Mouse (Mus musculus): ENCODE measurements around the gene Trim31.

The Trim31 gene

GRCm38 (mm10) chr17:36897552-36898205 lies at the start of gene Trim31:
Gene Trim31, plus strand, starts transcription at chr17:36898118.
- 80% methylated on average over 6 of the region's 6 CpGs for WGBS

- 74% methylated on average over 5 of the region's 5 CpGs for WGBS
Observed at GRCm38 (mm10) chr17:36848911-36849310, 49.0 kb upstream of the Trim31 start.

GRCm38 (mm10) chr17:36849992-36850391 lies 47.9 kb upstream of the Trim31 start:
- WGBS: 84% methylated on average over 2 of the region's 2 CpGs

DNA sequence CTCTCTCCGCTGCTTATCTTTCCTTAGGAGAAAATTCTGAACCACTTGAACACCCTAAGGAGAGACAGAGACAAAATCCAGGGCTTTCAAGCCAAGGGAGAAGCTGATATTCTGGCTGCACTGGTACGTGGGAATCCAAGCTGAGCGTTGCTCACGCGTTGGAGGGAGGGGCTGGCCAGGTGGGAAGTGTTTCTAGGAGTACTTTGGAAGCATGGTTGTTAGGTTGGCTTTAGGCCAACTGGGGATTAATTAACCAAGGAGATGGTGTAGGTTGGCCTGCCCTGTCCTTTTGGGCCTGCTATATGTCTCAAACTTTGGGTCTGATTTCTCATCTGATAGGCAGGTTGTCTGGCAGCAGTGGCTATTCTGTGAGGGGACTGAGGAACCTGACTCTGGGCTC lies 46.7 kb upstream of the Trim31 start:
- WGBS: 74% methylated on average over 5 of the region's 5 CpGs

- WGBS: 94% methylated on average over 5 of the region's 5 CpGs
Observed at GRCm38 (mm10) chr17:36851627-36852026, 46.3 kb upstream of the Trim31 start.

DNA sequence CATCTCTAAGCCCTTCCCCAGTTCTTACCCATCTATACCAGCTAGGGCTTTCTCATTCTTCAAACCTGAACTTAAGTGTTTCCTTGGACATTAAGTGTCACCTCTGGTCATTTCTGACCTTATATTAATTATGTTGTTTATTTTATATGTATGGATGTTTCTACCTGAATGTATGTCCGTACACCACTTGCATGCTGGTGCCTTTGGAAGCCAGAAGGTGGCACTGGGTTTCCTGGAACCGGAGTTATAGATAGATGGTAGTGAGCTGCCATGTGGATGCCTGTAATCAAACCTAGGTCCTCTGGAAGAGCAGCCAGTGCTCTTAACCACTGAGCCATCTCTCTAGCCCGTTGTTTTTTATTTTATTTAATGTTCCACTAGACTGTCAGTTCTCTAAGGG lies 42.4 kb upstream of the Trim31 start:
- WGBS: 96% methylated on average over 3 of the region's 3 CpGs

DNA sequence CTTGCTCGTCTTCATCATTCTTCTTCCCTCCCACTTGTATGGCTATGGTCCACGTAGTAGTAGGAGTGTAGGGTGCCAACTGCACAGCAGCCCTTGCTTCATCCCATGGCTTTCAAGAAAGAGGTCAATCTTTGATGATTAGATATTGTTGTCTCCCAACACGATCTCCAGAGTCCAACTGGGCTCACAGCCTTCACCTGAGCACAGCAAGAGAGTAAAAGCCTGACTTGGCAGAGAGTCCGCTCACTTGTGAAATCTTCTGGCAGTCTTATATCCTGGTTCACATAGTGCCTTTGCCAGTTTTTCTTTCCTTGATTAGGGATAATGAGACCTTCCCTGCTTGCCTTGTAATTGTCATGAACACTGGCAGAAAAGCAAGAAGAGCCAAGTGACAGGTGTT lies 41.7 kb upstream of the Trim31 start:
- 84% methylated on average over 4 of the region's 4 CpGs for WGBS

GRCm38 (mm10) chr17:36858181-36858580 lies 39.7 kb upstream of the Trim31 start:
- 91% methylated on average over 3 of the region's 3 CpGs for WGBS

- 53% methylated on average over 2 of the region's 2 CpGs for WGBS
Observed at GRCm38 (mm10) chr17:36861680-36862079, 36.2 kb upstream of the Trim31 start.

- WGBS: 12% methylated on average over 29 of the region's 29 CpGs
Observed at GRCm38 (mm10) chr17:36866719-36867527, 31.0 kb upstream of the Trim31 start, which contains the start of gene Trim15. Gene Trim15, minus strand, starts transcription at chr17:36867210.

DNA sequence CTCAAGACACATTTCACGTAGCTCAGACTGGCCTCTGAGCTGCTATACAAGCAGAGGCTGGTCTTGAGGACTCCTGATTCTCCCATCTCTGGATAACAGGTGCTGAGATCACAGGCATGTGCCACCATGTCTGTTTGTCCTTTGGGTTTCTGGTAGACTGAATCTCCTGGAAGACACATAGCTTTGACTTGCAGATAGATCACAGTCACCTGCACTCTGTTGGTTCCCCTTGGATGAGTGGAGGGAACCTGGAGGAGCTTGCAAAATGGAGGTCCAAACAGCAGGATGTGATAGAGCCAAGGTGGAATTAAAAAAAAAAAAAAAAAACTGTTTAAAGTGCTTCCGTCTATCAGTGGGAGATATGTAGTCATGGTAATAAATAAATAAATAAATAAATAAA lies 29.1 kb upstream of the Trim31 start:
- 94% methylated on average over 2 of the region's 2 CpGs for WGBS

- WGBS: 68% methylated on average over 4 of the region's 4 CpGs
Observed at GRCm38 (mm10) chr17:36869284-36869954, 28.5 kb upstream of the Trim31 start, which contains the start of gene Trim10. Gene Trim10, plus strand, starts transcription at chr17:36869574.

DNA sequence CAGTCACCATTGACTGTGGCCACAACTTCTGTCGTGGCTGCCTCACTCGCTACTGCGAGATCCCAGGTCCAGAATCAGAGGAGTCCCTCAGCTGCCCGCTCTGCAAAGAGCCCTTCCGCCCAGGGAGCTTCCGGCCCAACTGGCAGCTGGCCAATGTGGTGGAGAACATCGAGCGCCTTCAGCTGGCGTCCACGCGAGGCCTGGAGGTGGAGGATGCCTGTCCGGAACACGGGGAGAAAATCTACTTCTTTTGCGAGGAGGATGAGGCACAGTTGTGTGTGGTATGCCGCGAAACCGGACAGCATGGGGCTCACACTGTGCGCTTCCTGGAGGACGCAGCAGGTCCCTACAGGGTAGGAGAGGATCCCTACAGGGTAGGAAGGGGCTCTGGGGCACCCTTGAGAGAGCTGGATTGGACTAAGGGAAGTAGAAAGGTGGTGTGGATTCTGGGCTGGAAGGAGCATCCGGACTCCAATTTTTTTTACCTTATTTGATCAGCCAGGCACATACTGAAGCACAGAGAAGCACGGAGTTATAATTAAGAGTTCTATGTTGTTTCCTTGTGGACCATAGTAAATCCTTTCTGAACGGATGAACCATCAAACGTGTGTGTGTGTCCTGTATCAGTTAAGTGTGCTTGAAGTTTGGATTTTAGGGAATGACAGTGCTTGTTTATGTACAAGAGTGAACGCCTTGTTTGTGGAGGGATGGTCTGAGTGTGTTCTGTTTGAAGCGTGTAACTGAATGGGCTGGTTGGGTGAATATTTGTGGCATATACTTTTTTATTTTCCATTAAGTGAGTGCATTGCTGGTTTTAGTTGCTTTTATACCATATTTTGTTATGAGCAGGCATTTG lies 27.7 kb upstream of the Trim31 start:
- 70% methylated on average over 25 of the region's 25 CpGs for WGBS

DNA sequence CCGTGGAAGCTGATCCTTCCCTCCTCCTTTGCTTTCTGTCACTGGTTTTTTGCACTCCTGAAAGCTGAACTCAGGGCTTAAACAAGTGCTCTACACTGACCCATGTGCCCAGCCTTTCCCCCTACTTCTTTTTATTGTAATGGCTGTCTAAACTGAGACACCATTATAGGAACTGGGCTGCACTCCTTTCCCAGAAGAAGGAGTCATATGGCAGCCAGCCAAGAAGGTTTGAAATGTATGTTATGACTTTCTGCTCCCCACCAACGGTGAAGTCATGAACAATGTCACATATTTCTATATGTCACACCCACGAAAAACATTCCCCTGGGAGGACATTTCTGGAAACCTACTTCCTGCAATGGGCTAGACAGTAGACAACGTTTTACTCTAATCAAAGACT lies 23.3 kb upstream of the Trim31 start:
- WGBS: 65% methylated on average over 4 of the region's 4 CpGs

DNA sequence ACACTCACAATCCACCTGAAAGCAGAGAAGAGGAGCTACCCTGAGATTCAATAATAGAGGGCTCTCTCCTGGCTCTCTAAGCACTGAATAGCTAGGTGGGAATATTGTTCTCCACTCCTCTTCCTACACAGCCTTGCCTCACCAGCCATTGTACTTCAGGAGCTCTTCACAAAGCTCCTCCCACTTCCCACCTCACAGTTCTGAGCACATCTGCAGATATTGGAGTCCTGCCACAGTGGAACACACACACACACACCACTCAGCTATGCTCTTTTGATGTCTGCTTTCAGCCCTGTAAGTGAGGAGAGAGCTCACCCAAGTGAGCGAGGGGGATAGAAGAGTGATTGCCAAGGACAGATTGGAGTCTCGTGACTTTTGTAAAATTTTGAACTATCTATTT lies 14.6 kb upstream of the Trim31 start:
- WGBS: 64% methylated on average over 2 of the region's 2 CpGs

DNA sequence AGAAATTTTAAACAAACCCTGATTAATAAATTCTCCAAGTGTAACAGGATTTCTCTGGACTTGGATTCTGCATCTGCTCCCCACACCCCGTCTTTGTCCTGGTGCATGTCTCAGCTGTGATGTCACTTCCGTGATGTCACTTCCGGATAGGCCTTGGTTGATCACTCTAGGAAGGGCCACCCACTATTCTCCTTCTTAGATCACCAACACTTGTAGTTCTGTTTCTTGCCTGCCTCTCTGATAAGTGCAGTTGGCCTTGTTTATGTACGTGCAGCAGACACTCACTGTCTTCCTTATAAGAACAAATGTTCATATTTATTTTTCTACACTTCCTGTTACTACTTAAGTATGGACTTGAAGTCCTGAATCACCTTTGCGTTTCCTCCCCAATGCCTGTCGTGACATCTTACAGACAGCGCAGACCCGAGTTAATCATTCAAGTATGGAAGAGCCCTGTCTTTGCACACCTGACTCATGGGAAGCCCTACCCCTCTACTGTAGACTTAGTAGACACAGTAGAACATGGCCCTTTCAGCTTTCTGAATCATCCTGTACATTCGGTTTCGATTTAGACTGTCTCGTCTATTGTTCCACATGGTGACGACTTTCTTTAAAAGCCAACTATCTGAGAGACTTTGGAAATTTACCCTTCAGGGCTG lies 12.7 kb upstream of the Trim31 start:
- WGBS: 93% methylated on average over 12 of the region's 12 CpGs

- 90% methylated on average over 5 of the region's 5 CpGs for WGBS
Observed at GRCm38 (mm10) chr17:36890073-36890903, 7.6 kb upstream of the Trim31 start, which contains the start of gene Trim40. Gene Trim40, minus strand, starts transcription at chr17:36890123.

DNA sequence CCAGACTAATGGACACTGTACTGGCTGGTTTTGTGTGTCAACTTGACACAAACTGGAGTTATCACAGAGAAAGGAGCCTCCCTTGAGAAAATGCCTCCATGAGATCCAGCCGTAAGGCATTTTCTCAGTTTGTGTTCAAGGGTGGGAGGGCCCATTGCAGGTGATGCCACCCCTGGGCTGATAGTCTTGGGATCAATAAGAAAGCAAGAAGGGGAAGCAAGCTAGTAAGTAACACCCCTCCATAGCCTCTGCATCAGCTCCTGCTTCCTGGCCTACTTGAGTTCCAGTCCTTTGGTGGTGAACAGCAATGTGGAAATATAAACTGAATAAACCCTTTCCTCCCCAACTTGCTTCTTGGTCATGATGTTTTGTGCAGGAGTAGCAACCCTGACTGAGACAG lies 6.4 kb upstream of the Trim31 start:
- 91% methylated on average over 1 of the region's 1 CpGs for WGBS

- WGBS: 0% methylated on average over 2 of the region's 2 CpGs
Observed at GRCm38 (mm10) chr17:36892362-36892761, 5.6 kb upstream of the Trim31 start.

DNA sequence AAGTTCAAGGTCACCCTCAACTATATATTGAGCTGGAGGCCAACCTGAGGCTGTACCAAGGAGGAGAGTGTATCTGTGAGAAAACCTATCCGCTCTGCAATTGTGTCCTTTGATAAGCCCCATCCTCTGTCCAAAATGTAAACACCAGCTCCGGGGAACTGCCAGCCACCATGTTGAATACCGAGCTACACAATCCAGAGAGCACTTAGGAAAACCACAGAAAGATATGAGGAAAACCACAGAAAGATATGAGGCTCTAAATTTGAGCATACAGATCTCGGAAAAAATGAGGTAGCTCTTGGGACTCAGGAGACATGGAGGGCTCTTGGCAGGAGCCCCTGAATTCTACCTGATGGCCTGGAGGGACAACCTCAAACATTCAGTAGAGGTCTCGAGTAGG lies 4.5 kb upstream of the Trim31 start:
- WGBS: 82% methylated on average over 5 of the region's 5 CpGs
